Mouse (Mus musculus): Measurements from ENCODE around the gene Themis2.
"Not testable (repeated sequence)": the region's sequence is repeated elsewhere in the genome, so short reads cannot be mapped to it uniquely, and the experiment has no call there.

Gene Themis2

DNA sequence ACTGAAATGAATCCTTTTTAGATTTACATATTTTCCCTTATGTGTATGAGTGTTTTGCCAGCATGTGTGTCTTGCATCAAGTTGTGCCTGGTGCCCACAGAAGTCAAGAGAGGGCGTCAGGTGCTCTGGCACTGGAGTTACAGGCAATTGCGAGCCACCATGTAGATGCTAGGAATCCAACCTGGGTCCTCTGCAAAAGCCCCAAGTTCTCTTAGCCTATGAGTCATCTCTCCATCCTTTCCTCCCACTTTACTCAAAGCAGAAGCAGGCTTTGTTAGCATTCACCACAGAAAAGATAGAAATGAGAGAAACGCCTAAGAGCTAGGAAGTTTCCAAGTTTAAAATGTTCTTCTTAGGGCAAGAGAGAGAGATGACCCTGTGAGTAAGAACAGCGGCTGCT, 3.7 kb upstream of the Themis2 start:
- DNase-seq (ENCODE audit: low read depth, low spot score), result no peak

DNA sequence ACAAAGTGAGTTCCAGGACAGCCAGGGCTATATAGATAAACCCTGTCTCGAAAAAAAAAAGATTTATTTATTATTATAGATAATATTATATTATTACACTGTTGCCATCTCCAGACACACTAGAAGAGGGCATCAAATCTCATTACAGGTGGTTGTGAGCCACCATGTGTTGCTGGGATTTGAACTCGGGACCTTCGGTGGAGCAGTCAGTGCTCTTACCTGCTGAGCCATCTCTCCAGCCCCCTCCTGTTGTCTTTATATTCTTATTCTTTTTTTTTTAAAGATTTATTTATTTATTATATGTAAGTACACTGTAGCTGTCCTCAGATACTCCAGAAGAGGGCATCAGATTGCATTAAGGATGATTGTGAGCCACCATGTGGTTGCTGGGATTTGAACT, 2.5 kb upstream of the Themis2 start:
- not testable (repeated sequence) for DNase-seq (ENCODE audit: low read depth, low spot score)

- no peak for DNase-seq (ENCODE audit: low read depth, low spot score)
These were observed 1.8 kb upstream of the Themis2 start for GRCm38 (mm10) chr4:132798028-132798427.

DNA sequence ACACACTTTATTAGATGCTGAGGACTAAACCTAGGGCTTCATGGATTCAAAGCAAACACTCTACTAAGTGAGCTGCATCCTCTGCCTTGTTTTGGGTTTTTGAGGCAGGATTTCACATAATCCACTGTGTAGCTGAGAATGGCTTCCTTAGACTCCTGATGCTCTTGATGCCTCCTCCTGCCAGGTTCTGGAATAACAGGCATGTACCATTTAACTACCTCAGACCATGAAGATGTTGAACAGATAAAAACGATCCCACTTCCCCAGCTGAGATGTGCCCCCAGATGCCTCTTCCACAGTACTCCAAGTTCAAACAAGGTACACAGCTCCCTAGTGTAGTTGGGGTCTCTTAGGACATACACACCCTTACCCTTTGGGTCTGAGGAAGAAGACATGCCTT, 1.3 kb upstream of the Themis2 start:
- no peak for DNase-seq (ENCODE audit: low read depth, low spot score)

- no peak for DNase-seq (ENCODE audit: low read depth, low spot score)
These were observed 1.0 kb downstream of the Themis2 start for GRCm38 (mm10) chr4:132795171-132795570.

GRCm38 (mm10) chr4:132794760-132795159, 1.4 kb downstream of the Themis2 start:
- no peak for DNase-seq (ENCODE audit: low read depth, low spot score)

DNA sequence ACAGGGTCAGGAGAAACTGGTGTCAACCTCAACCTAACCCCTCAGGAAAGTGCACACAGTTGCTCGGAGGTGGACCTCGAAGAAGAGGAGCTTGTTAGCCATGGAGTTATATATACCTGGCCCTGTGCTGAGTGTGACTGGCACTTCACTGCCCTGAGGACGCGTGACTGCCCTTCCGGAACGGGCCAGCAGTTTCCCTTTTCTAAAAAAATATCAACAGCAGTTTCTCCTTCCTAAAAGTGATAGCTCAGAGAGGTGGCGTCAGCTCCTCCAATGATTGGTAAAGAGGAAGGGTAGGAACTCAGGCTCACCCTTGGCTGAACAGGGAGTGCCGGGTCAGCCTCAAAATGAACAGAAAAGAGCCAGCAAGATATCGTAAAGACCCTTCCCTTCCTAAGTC, 2.2 kb downstream of the Themis2 start:
- DNase-seq (ENCODE audit: low read depth, low spot score), result no peak

GRCm38 (mm10) chr4:132793322-132794004, 2.7 kb downstream of the Themis2 start:
- not testable (repeated sequence) for DNase-seq (ENCODE audit: low read depth, low spot score)

DNA sequence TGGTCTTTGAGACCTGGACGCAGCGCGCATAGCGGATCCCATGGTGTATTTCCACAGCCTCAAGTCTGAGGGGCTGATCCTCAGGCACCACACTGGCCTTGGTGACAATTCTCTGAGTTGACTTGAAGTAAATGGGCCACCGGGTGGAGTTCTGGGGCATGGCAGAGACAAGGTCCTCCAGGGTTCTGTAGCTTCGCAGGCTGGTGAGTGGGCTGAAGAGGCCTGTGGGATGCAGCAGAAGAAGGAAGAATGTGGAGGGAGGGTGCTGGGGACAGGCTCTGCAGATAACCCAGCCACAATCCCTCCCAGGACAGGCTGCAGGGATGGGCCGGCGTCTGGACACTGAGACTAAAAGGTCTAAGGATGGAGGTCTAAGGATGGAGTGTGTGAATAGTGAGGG, 6.5 kb downstream of the Themis2 start:
- no peak for DNase-seq (ENCODE audit: low read depth, low spot score)

- DNase-seq (ENCODE audit: low read depth, low spot score), result no peak
These were observed 11.0 kb downstream of the Themis2 start for GRCm38 (mm10) chr4:132785228-132785627.

DNA sequence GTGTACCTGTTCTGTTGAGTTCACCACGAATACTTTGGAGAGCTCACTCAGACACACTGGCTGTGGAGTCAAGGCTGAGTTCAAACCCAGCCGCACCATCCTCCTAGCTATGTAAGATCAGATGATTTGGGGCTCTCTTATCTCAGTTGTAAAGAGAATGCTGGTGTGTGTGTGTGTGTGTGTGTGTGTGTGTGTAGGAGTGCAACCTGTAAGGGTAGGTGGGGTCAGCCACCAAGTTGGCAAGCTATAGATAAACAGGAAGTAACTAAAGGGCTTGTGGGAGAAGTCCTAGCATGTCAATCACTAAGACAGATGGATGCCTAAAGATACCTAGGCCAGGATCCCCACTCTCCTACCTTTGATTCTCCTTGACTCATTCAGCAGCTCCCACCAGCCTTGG, 12.5 kb downstream of the Themis2 start:
- DNase-seq (ENCODE audit: low read depth, low spot score), result peak; percentile 79

GRCm38 (mm10) chr4:132780288-132780687, 15.9 kb downstream of the Themis2 start:
- DNase-seq (ENCODE audit: low read depth, low spot score), result no peak

DNA sequence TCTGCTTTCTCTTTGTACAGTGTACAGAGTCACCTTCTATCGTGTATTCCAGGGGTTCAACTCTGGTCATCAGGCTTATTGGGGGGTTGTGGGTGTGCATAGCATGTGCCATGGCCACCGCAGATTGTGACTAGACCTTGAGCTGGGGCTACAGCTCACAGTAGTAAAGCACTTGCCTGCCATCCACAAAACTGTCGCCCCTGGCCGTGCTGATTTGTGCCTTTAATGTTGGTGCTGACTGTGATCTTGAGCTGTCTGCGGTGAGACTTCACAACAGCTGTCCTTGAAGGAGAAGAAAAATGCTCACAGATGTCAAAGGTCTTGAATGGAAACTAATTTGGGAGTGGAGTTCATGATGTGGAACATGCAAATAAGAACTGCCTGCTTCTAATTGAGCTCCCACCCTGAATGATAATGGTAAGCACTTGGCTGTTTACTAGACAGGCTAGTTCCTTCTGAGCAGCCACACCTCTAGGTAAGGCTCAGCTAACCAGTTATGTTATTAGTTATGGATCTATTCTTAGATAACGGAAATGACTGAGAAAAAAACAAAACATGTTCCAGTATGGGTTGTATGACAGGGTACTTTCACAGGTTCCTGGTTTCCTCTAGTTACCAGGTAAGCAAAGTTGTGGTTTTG, 17.5 kb downstream of the Themis2 start:
- no peak for DNase-seq (ENCODE audit: low read depth, low spot score)

DNA sequence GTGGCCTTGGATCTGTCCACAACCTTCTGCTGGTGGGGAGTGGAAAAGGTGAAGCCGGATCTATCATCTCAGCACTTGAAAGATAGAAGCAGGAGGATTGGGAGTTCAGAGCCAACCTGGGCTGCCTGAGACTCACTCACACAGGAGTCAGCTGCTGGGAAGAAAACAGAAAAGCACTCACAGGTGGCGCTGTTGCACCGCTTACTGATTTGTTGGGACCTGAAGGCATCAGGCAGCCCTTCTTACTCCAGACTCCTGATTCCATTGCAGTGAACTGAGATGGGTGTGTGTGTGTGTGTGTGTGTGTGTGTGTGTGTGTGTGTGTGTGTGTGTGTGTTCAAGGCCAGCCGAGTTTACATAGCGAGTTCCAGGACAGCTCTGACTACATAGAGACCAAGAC, 19.4 kb downstream of the Themis2 start:
- DNase-seq (ENCODE audit: low read depth, low spot score), result peak; percentile 65

DNA sequence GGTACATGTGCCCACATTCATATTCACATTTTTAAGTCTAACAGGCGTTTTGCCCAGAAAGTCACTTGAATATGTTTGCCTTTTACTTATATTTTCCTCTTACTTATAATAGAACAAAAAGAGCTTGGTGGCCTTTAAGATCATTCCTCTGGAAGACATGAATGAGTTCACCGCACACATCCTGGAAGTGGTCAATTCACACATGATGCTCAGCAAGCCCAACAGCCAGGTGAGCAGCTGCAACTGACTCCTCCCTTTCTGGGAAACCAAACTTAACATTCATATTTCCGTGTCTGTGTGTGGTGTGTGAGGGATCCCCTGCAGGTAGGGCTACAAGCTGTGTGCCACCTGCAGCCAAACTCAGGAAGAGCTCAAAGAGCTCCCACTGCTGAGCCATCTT, 21.3 kb downstream of the Themis2 start:
- peak; percentile 52 for DNase-seq (ENCODE audit: low read depth, low spot score)

GRCm38 (mm10) chr4:132771776-132772175, 24.4 kb downstream of the Themis2 start:
- peak; percentile 32 for DNase-seq (ENCODE audit: low read depth, low spot score)

DNA sequence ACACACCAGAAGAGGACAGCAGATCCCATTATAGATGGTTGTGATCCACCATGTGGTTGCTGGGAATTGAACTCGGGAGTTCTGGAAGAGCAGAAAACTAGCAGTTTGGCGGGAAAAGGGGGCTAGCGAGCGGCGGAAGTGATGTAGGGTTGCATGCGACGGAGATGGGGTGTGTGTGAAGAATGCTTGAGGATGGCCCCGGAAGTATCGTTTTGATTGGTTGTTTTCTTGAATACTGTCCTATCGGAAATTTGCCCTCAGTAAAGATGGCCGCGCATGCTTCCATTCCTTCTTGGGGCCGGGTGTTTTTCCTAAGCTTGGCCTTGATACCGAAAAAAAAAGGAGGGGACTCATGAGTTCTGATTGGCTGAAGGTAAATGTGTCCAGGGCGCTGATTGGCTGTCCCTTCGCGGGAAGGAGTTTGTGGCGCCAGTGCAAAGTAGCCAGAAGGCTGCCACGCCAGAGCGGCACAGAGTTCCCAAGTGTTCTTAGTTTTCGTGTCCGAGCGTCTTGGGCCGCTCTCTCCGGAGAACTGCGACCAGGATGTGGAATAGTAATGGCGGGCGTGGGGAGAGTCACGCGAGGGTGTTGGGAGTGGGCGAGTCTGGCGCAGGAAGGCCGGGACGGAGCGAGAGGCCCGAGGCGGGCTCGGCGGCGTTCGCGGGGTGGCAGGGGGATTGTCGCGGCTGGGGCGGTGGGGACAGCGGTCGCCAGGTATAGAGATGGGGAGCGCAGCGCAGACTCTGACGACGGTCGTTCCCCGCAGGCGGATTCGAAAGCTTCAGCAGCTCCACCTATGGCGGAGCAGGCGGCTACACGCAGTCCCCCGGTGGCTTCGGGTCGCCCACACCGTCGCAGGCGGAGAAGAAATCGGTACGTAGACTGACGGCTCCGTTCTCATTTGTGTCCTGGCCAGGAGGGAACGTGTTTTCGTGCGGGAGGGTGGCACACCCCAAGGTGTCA, 28.0 kb downstream of the Themis2 start, which contains the start of gene Rpa2:
Gene Rpa2, plus strand, starts transcription at position 419 of the 963 bp plus-strand sequence.
- DNase-seq (ENCODE audit: low read depth, low spot score), result peak; percentile 99

GRCm38 (mm10) chr4:132763125-132763524, 33.1 kb downstream of the Themis2 start:
- DNase-seq (ENCODE audit: low read depth, low spot score), result not testable (repeated sequence)

DNA sequence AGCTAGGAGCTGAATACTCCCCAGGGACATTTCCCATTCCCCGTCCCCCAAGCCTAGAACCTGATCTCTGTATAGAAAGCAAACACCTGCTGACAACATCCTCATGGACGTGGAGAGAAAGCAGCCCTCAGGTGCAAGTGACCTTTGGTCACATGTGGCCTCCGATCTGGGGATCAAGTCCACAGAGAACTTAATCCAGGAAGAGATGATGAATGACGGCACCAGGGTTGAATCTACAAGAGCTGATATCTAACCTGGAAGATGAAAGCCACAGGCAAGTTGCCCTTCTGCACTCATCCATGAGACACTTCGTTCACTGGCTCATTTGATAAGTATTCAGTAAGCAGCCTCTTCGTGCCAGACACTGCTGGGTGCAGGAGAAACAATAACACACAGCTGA, 33.6 kb downstream of the Themis2 start:
- no peak for DNase-seq (ENCODE audit: low read depth, low spot score)

- DNase-seq (ENCODE audit: low read depth, low spot score), result no peak
These were observed 35.9 kb downstream of the Themis2 start for GRCm38 (mm10) chr4:132760296-132760695.

GRCm38 (mm10) chr4:132757633-132758351, 38.4 kb downstream of the Themis2 start:
- DNase-seq (ENCODE audit: low read depth, low spot score), result peak; percentile 57
